Mouse (Mus musculus): ENCODE results near the gene Ildr2.

DNA sequence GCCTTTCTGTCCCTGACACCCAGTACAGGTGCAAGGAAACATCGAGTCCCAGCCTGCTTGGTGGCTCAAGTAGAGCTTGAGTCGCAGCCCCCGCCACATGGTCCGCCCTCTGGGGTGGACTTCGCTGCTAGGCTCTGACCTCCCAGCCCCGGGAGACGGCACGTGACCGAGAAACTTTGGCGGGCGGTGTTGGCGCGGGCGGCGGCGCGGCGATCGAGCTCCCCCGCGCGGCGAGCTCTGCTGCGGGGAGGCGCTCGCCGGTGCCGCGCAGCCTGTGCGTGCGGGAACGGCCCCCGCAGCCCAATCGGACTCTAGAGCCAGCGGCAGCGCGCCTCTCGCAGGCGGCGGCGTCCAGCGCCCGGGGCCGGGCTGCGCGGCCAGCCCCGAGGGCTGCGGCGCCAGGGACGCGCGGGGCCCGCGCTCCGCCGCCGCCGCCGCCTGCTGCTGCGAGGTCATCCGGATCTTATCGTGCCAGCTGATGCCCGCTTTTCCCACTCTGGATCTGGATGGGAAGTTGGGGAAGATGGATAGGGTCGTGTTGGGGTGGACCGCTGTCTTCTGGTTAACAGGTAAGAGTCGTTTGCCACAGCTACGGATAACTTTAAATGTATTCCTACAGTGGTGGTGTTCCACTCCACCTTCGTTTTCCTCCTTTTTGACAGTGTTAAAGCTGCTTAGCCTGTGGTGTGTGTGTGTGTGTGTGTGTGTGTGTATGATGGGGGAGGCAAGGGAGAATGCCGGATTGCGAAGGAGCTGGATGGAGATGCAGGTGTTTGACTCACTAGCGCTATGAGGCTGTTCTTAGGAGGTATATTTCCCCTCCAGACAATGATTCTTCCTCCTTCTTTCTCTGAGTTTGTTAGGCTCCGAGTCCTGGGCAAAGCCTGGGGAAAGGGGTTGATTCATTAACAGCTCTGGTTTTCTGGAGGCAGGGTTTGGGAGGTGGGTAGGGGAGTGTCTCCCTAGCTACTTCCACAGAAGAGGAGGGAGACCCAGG is at the start of gene Ildr2:
- no peak for TF ChIP-seq EP300 (IDR thresholded peaks at IDR 0.05; ENCODE audit: insufficient read depth, low read depth, low read length)
- no peak for TF ChIP-seq POLR2A (IDR thresholded peaks at IDR 0.05; ENCODE audit: insufficient read depth, low read length)
